Mouse (Mus musculus): ENCODE results near the gene 4930470P17Rik. TPM values are rescaled to one million over a fixed set of nuclear protein-coding genes. Genes with fewer than 3 reads are reported as not detected.
"Not testable (repeated sequence)": the region's sequence is repeated elsewhere in the genome, so short reads cannot be mapped to it uniquely, and the experiment has no call there.

Gene 4930470P17Rik
- polyA plus RNA-seq, 1 experiment from 2014 or later, result not detected

GRCm38 (mm10) chr2:170622985-170623384 lies 21.2 kb upstream of the 4930470P17Rik start:
- H3K9me3 ChIP-seq, result no peaks in the 10 kb centered on the region
- H3K27me3 ChIP-seq (ENCODE audit: insufficient read depth, poor library complexity, severe bottlenecking), result no peaks in the 10 kb centered on the region
- no peak for DNase-seq (ENCODE audit: low spot score)
- no peaks in the 10 kb centered on the region for H3K4me1 ChIP-seq
- H3K36me3 ChIP-seq, result no peaks in the 10 kb centered on the region
- no peak overlapping the region for H3K27ac ChIP-seq
- 84% methylated on average over 13 of the region's 13 CpGs for WGBS
- H3K4me3 ChIP-seq, result no peak overlapping the region

DNA sequence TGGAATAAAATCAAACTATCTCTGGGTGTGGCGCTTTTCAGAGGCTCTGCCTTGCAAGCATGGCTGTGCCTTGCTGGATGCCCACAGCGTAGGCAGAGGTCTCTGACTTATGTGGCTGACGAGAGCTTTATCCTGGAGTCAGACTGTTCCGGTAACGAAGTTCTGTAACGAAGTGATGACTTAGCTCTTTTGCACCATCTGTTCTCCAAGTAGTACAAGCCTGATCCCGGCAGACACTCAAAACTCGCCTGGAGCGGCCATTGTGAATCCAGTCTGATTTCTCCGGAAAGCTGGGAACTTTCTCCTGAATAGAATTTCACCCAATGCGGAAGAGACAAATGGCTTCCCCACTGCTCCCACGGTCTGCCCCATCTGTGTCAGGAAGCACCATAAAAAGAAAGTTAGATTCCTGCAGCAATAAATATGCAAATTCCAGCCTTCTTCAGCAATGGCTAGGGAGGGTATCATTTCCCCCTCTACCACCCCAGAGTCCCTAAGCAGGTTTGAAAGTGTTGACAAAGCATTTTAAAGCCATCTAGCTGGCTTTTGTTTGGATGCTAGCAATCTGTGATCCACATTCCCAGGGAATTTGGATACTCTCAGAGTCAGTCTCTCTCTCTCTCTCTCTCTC lies 17.2 kb upstream of the 4930470P17Rik start:
- Histone ChIP-seq H3K4me1 (no peaks in the 10 kb centered on the region), H3K9me3 (no peaks in the 10 kb centered on the region), H3K27ac (no peak overlapping the region), H3K4me3 (no peak overlapping the region), H3K27me3 (ENCODE audit: insufficient read depth, poor library complexity, severe bottlenecking) (no peaks in the 10 kb centered on the region), H3K36me3 (no peaks in the 10 kb centered on the region)
- no peak for DNase-seq (ENCODE audit: low spot score)
- WGBS, result 77% methylated on average over 12 of the region's 12 CpGs

DNA sequence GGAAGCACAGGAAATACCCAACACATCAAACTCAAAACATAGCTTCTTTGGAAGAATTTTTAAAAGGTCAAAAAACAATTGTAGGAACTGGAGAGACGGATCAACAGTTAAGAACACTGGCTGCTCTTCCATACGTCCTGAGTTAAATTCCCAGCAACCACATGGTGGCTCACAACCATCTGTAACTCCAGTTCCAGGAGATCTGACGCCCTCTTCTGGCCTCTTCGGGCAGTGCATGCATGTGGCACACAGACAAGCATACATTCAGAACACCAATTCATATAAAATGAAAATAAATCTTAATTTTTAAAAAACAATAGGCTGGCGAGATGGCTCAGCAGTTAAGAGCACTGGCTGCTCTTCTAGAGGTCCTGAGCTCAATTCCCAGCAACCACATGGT lies 10.0 kb upstream of the 4930470P17Rik start:
- H3K4me1 ChIP-seq, result not testable (repeated sequence)

DNA sequence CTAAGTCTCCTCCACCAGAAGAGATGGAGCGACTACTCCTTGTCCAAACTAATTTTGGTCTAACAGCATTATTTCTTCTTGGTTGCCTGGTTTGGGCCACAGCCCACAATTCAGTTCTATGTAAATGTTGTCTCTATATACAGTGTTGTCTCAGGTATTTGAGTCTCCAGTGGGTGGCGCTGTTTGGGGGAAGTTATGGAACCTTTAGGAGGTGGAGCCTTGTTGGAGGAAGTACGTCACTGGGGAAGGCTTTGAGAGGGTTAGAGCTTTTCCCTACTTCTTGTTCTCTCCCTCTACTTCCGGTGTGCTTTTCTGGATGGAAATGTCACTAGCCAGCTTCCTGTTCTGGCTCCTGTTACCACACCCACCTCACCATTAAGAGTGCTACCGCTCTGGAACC lies 646 bp downstream of the 4930470P17Rik start:
- no peaks in the 10 kb centered on the region for H3K9me3 ChIP-seq
- no peak for DNase-seq (ENCODE audit: low spot score)
- no peak overlapping the region for H3K4me3 ChIP-seq
- H3K27ac ChIP-seq, result no peak overlapping the region
- H3K4me1 ChIP-seq, result no peaks in the 10 kb centered on the region
- H3K36me3 ChIP-seq, result no peaks in the 10 kb centered on the region
- WGBS, result 76% methylated on average over 5 of the region's 5 CpGs
- no peaks in the 10 kb centered on the region for H3K27me3 ChIP-seq (ENCODE audit: insufficient read depth, poor library complexity, severe bottlenecking)

More for the DNA sequence above, 10.0 kb upstream of the 4930470P17Rik start:
- DNase-seq (ENCODE audit: low spot score); H3K4me3 ChIP-seq; H3K36me3 ChIP-seq; H3K9me3 ChIP-seq; H3K27ac ChIP-seq; H3K27me3 ChIP-seq (ENCODE audit: insufficient read depth, poor library complexity, severe bottlenecking): not testable (repeated sequence)
- WGBS, result 75% methylated on average over 5 of the region's 5 CpGs

GRCm38 (mm10) chr2:170597586-170597985 lies 4.2 kb downstream of the 4930470P17Rik start:
- no peak overlapping the region for H3K4me3 ChIP-seq
- 9% methylated on average over 2 of the region's 2 CpGs for WGBS
- no peaks in the 10 kb centered on the region for H3K4me1 ChIP-seq
- no peaks in the 10 kb centered on the region for H3K27me3 ChIP-seq (ENCODE audit: insufficient read depth, poor library complexity, severe bottlenecking)
- no peaks in the 10 kb centered on the region for H3K9me3 ChIP-seq
- H3K36me3 ChIP-seq, result no peaks in the 10 kb centered on the region
- DNase-seq (ENCODE audit: low spot score), result no peak
- no peak overlapping the region for H3K27ac ChIP-seq

DNA sequence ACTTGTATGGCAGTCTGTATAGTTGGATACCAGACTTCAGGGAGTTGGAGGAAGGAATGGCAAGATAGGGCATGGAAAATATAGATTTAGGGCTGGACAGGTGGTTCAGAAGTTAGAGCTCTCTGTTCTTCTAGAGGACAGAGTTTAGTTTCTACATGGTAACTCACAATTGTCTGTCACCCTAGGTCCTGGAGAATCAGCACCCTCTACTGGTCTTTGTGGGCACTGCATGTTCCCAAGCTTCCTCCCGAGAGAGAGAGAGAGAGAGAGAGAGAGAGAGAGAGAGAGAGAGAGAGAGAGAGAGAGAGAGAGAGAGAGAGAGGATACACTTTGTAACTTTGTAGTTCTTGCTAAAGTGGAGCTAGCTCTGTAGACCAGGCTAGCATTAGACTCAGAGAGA lies 5.1 kb downstream of the 4930470P17Rik start:
- DNase-seq (ENCODE audit: low spot score), result no peak
- no peak overlapping the region for H3K27ac ChIP-seq
- no peaks in the 10 kb centered on the region for H3K36me3 ChIP-seq
- H3K27me3 ChIP-seq (ENCODE audit: insufficient read depth, poor library complexity, severe bottlenecking), result no peaks in the 10 kb centered on the region
- H3K9me3 ChIP-seq, result no peaks in the 10 kb centered on the region
- no peak overlapping the region for H3K4me3 ChIP-seq
- 11% methylated on average over 1 of the region's 1 CpGs for WGBS
- H3K4me1 ChIP-seq, result no peaks in the 10 kb centered on the region

DNA sequence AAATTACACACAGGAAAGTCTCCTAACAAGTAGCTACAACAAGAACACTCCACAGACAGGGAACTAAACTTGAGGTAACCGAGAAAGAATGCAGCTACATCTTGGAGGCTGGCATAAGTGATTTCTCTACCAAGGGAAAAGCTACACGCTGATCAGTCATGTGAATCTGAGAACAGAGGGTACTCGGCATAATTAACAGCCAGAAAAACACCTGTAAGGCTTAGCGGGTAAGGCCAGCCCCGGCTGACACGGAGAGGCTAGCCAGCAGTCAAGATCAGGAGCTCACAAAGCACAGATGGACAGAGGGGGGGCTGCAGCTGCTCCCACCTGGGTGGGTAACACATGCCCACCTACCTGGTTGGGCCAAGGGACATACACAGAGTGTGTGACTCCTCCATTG lies 9.7 kb downstream of the 4930470P17Rik start:
- no peak for DNase-seq (ENCODE audit: low spot score)
- WGBS, result 82% methylated on average over 6 of the region's 6 CpGs
- Histone ChIP-seq H3K27ac (no peak overlapping the region), H3K9me3 (no peaks in the 10 kb centered on the region), H3K36me3 (no peaks in the 10 kb centered on the region), H3K27me3 (ENCODE audit: insufficient read depth, poor library complexity, severe bottlenecking) (no peaks in the 10 kb centered on the region), H3K4me3 (no peak overlapping the region), H3K4me1 (no peaks in the 10 kb centered on the region)

DNA sequence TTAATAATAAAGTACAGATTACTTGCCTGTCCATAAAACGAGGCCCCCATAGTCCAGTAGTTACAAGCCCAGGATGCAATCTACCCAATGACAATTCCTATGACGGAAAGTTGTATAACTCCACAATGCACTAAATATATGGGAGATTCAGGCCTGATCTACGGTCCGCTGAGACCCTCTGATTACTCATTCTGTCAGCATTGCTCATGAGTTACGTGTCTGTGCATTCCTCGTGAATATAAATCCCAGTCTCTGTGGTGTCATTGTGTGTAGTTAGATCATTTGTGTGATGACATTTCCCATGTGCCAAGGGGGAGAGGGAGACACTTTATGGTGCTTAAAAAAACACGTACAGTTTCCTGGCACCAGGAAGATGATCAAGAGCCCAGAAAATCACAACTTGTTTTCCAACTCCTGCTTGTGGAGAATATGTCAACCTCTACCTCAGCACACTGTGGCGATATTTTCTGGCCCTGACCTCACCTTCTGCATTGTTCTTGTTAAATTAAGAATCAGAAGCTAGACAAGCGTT lies 13.4 kb downstream of the 4930470P17Rik start:
- Histone ChIP-seq H3K27me3 (ENCODE audit: insufficient read depth, poor library complexity, severe bottlenecking) (peaks cover 6% of the 10 kb centered on the region; the same call in 1 of the 2 replicates), H3K4me3 (no peak overlapping the region), H3K4me1 (peaks cover 11% of the 10 kb centered on the region), H3K9me3 (no peaks in the 10 kb centered on the region), H3K27ac (no peak overlapping the region), H3K36me3 (no peaks in the 10 kb centered on the region)
- no peak for DNase-seq (ENCODE audit: low spot score)
- WGBS, result 71% methylated on average over 9 of the region's 9 CpGs

- peaks cover 11% of the 10 kb centered on the region for H3K4me1 ChIP-seq
- no peak overlapping the region for H3K27ac ChIP-seq
- no peaks in the 10 kb centered on the region for H3K9me3 ChIP-seq
- H3K27me3 ChIP-seq (ENCODE audit: insufficient read depth, poor library complexity, severe bottlenecking), result peaks cover 6% of the 10 kb centered on the region; the same call in 1 of the 2 replicates
- no peak for DNase-seq (ENCODE audit: low spot score)
- H3K36me3 ChIP-seq, result no peaks in the 10 kb centered on the region
- no peak overlapping the region for H3K4me3 ChIP-seq
- 90% methylated on average over 13 of the region's 13 CpGs for WGBS
Observed at GRCm38 (mm10) chr2:170584678-170585077, 17.1 kb downstream of the 4930470P17Rik start.

DNA sequence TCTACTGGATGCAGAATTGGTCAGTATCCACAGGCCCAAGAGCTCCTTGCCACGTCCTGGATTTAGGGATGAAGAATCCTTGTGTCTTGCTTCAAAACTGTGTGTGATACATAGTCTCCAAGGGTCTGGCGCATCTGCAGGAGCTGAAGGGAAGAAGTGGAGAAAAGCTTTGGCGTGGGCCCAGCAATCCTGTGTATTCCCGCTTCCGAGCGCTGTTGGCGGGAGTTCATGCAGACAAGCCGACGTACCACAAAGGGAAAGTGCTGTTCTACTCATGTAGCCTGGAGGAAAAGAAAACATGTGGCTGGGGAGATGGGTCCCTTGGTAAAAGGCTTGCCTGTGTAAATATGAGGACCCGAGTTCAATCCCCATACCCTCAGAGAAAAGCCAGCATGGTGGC lies 22.3 kb downstream of the 4930470P17Rik start:
- no peak for DNase-seq (ENCODE audit: low spot score)
- 84% methylated on average over 10 of the region's 10 CpGs for WGBS
- H3K4me1 ChIP-seq, result no peaks in the 10 kb centered on the region

GRCm38 (mm10) chr2:170578588-170578987 lies 23.2 kb downstream of the 4930470P17Rik start:
- no peaks in the 10 kb centered on the region for H3K4me1 ChIP-seq
- H3K9me3 ChIP-seq, result no peaks in the 10 kb centered on the region

More for the DNA sequence above, 22.3 kb downstream of the 4930470P17Rik start:
- Histone ChIP-seq H3K27ac (no peak overlapping the region), H3K36me3 (no peaks in the 10 kb centered on the region), H3K9me3 (no peaks in the 10 kb centered on the region), H3K27me3 (ENCODE audit: insufficient read depth, poor library complexity, severe bottlenecking) (peaks cover 6% of the 10 kb centered on the region; the same call in 1 of the 2 replicates), H3K4me3 (no peak overlapping the region)

GRCm38 (mm10) chr2:170577502-170577901 lies 24.3 kb downstream of the 4930470P17Rik start:
- Histone ChIP-seq H3K9me3 (no peaks in the 10 kb centered on the region), H3K27me3 (ENCODE audit: insufficient read depth, poor library complexity, severe bottlenecking) (no peaks in the 10 kb centered on the region), H3K4me1 (no peaks in the 10 kb centered on the region), H3K27ac (no peak overlapping the region), H3K36me3 (no peaks in the 10 kb centered on the region), H3K4me3 (no peak overlapping the region)
- 79% methylated on average over 3 of the region's 3 CpGs for WGBS
- DNase-seq (ENCODE audit: low spot score), result no peak

More at GRCm38 (mm10) chr2:170578588-170578987, 23.2 kb downstream of the 4930470P17Rik start:
- 69% methylated on average over 5 of the region's 5 CpGs for WGBS
- peaks cover 1% of the 10 kb centered on the region; the same call in 1 of the 2 replicates for H3K27me3 ChIP-seq (ENCODE audit: insufficient read depth, poor library complexity, severe bottlenecking)
- no peak overlapping the region for H3K4me3 ChIP-seq
- DNase-seq (ENCODE audit: low spot score), result no peak
- no peak overlapping the region for H3K27ac ChIP-seq
- H3K36me3 ChIP-seq, result no peaks in the 10 kb centered on the region

DNA sequence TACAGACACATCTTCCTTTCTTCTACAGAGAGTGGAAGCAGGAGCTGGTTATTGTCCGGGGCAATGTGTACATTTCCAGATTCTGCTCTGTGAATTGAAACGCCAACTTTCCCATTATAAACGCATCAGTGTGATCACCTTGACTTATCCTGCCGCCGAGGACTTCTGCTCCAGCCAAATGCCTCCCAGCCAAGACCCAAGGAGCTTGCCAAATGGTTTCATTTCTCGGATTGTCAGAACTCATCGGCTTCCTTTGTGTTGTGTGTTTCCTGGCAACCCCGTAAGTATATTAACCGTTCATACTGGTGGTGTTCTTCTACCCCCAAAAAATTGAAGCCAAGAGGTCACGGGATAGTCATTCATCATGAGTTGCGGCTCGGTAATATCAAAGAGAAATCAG lies 25.7 kb downstream of the 4930470P17Rik start:
- Histone ChIP-seq H3K9me3 (no peaks in the 10 kb centered on the region), H3K27me3 (ENCODE audit: insufficient read depth, poor library complexity, severe bottlenecking) (no peaks in the 10 kb centered on the region), H3K4me1 (no peaks in the 10 kb centered on the region), H3K36me3 (no peaks in the 10 kb centered on the region), H3K4me3 (no peak overlapping the region), H3K27ac (no peak overlapping the region)
- WGBS, result 81% methylated on average over 12 of the region's 12 CpGs
- no peak for DNase-seq (ENCODE audit: low spot score)

GRCm38 (mm10) chr2:170564995-170565394 lies 36.8 kb downstream of the 4930470P17Rik start:
- H3K36me3 ChIP-seq, result no peaks in the 10 kb centered on the region
- no peak overlapping the region for H3K4me3 ChIP-seq
- H3K9me3 ChIP-seq, result no peaks in the 10 kb centered on the region
- no peak for DNase-seq (ENCODE audit: low spot score)
- WGBS, result 91% methylated on average over 8 of the region's 8 CpGs
- H3K27ac ChIP-seq, result no peak overlapping the region
- H3K27me3 ChIP-seq (ENCODE audit: insufficient read depth, poor library complexity, severe bottlenecking), result no peaks in the 10 kb centered on the region
- no peaks in the 10 kb centered on the region for H3K4me1 ChIP-seq
